Mouse (Mus musculus) ovary, postnatal 10 days (tissue): ENCODE measurements around the gene Cnksr3.

ENCODE experiments used
- DNase-seq: peaks from one replicate; pipeline ENCODE4 v3.0.0; 2022; ENCODE audit warnings: low spot score

Cnksr3 gene

DNA sequence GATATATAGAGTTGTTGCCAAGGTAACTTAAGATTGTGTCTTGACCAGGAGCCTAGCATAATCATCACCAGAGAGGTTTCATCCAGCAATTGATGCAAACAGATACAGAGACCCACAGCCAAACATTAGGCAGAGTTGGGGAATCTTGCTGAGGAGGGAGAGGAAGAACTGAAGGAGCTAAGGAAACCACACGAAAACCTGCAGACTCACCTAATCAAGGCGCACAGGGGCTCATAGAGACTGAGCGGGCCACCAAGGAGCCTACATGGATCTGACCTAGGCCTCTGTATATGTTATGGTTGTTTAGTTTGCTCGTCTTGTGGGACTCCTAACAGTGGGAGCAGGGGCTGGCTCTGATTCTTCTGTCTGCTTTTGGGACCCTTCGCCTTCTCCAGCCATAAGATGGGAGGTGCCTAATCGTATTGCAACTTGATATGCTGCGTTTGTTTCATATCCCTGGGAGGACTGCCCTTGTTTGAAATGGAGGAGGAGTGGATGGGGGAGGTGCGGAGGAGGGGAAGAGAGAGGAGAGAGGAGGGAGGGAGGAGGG, 135.3 kb downstream of the Cnksr3 start:
- no peak for DNase-seq

DNA sequence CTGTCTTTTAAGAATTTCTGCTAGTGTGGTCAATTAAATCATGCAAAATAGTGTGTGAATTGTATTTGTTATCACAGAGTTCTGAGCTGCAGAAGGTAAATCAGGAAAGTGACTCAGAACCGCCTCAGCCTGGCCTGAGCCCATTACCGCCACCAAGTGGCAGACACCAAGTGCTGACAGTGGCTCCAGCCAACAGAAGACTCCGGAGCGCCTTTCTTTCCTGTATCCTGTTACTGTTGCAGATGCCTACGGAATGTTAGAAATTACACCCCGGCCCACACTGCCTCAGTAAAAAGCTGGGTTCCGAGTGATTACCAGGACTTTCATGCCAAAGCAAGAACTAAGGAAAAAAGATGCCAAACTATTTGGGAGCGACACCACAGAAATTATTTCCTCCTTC, 135.8 kb downstream of the Cnksr3 start:
- peak; percentile 35 for DNase-seq

DNA sequence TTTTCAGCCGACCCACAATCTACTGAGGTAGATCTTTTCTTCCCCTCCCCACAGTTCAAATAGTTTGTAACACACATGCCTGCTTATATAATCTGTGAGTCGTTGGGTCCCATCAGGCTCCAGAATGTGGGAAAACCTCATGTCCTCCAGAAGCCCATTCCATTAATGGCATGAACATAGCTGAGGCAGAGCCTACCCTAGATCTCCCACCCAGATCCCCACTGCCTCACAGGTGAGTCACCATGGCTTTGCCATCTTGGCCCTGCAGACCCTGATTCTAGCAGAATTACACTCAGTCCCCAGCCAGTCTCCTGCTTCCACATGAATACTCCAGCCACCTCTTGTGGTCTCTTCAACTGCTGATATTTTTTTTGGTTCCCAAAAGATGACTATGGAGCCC, 136.4 kb downstream of the Cnksr3 start:
- no peak for DNase-seq

DNA sequence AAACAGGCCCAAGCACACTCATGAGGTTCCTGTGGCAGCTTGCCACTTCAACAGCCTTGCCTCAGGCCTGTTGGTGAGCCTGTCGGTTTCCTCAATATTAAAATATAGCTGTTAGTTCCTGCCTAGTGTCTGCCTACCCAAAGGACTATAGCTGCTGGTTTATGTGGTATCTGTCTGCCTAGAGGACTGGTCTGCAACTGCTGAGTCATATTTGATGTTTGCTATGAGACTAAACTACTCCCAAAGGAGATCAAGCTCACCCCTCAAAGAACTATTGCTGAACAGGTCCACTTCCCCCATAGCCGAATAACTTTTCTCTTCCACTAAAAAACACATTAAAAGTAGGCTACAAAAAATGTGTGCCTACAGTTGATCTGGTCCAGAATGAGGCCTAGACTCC, 137.8 kb downstream of the Cnksr3 start:
- no peak for DNase-seq

DNA sequence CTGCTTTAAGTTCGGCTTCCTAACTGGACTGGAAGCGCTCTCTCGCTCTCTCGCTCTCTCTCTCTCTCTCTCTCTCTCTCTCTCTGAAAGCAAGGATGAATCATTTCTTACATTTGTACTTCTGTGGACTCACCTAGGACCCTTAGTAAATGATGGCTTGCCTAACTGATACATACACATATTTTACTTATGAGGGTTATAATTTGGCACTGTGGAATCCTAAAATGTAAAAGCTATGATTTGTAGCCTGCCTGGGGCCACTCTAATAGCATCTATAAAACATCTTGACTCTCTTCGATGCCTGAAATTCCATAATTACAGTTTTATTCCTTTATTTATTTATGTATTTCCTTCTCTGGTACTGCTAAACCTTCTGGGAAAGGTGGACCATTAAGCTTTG, 141.1 kb downstream of the Cnksr3 start:
- DNase-seq = no peak

DNA sequence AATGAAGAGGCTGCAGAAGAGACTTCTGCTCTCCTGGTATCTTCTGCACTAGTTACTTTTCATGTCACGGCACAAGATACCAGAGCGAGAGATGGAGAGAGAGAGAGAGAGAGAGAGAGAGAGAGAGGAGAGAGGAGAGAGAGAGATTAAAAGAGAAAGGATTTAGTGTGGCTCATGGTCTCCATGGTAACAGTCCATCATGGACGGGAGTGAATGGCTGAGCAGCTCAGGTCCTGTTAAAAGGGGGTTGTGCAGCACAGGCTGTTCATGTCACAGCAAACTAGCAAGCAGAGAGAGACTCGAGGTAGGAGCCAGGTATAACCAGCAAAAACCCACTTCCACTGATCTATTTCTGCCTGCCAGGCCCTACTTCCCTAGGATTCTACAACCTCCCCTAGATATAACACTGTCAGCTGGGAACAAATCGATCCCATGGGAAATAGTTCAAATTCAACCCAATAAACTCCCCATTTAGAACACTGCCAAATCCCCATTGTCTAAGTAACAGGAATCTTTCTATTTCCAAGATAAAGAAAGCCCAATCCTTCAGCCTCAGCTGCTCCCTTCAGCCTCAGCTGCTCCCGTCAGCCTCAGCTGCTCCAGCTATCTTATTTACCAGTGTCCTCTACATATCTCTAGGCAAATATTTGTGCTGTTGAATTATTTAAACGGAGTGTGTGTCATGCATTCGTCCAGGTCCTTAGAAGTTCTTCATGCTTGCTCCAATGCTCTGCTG, 141.8 kb downstream of the Cnksr3 start:
- DNase-seq = no peak

DNA sequence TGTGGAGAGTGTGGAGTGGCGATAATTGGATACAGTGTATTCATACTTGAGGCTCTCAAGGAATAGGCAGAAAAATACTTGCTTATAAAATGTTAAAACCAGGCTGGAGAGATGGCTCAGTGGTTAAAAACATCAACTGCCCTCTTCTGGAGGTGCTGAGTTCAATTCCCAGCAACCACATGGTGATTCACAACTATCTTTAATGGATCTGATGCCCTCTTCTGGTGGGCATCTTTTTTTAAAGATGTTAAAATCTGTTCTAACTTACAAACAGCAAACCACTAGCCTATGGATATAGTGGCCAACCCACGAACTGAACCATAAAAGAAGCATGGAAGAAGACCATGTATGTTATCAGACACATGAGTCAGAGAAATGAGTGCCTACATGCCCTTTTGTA, 142.9 kb downstream of the Cnksr3 start:
- no peak for DNase-seq
